In genomic region chr7:29491861-29492260, GRCm38 (mm10) we compare ENCODE assay signal across 13 mouse cellular contexts. TPM values are rescaled to one million over a fixed set of nuclear protein-coding genes. Genes with fewer than 3 reads are reported as not detected.
DNase-seq lines count a peak whose midpoint lies in the region; ATAC-seq and TF ChIP-seq lines count a peak whose summit lies in the region.
"Had no signal": no experiment of that assay in that cellular context is flagged by ENCODE, and none has a peak within 500 bp of the region (broad histone marks: within the 10 kb centered on the region; RNA-seq: fewer than 3 reads in every experiment).

No protein-coding gene starts in this region.

- H3K79me2 ChIP-seq in CH12.LX (replicated peaks; ENCODE audit: control insufficient read depth, extremely low read depth, insufficient read depth, poor library complexity, severe bottlenecking), result no peaks in the 10 kb centered on the region

- 0 out of 2 replicates have a peak, but pooled peaks cover 3% of the 10 kb centered on the region for H3K36me3 ChIP-seq in liver, postnatal 0 days (replicated peaks; ENCODE audit: insufficient read depth, low read length)
- H3K36me3 ChIP-seq in liver, embryonic 11.5 days (ENCODE audit: control insufficient read depth, insufficient read depth, low read length), result no peaks in the 10 kb centered on the region
- H3K36me3 ChIP-seq in CH12.LX (replicated peaks in 1 of 2; ENCODE audit: control insufficient read depth in 1 of 2, insufficient read depth in 1 of 2, low read length in 1 of 2), result peaks cover 0 to 5% of the 10 kb centered on the region in 2 experiments

- TF ChIP-seq POLR2A in CH12.LX (IDR thresholded peaks at IDR 0.05; ENCODE audit: low read depth, low read length), result no peak
- no peak for TF ChIP-seq POLR2A in embryonic fibroblast, embryonic 13.5 days (IDR thresholded peaks at IDR 0.05; ENCODE audit: low read depth, low read length)

- no peak overlapping the region for H3K9ac ChIP-seq in liver, postnatal 0 days (replicated peaks)
- no peak overlapping the region for H3K9ac ChIP-seq in liver, embryonic 11.5 days (ENCODE audit: low read depth, low read length)
- no peak overlapping the region for H3K9ac ChIP-seq in CH12.LX (ENCODE audit: insufficient read depth, low read depth)

- WGBS in liver, postnatal 0 days (ENCODE audit: insufficient replicate concordance), result 54% methylated on average over 3 of the region's 3 CpGs
- 53% methylated on average over 3 of the region's 3 CpGs for WGBS in liver, embryonic 11.5 days

- no peak for TF ChIP-seq CTCF in liver, postnatal 0 days (IDR thresholded peaks at IDR 0.05; ENCODE audit: low read depth)
- no peak for TF ChIP-seq CTCF in CH12.LX (conservative IDR thresholded peaks at IDR 0.05 in 1 of 2, IDR thresholded peaks at IDR 0.05 in 1 of 2; ENCODE audit: low read depth in 2 of 2, low read length in 2 of 2)
- TF ChIP-seq CTCF in embryonic fibroblast, embryonic 13.5 days (IDR thresholded peaks at IDR 0.05; ENCODE audit: borderline replicate concordance, insufficient read depth, low read length), result no peak

- H3K27me3 ChIP-seq in liver, postnatal 0 days (ENCODE audit: insufficient read depth, low read length), result no peaks in the 10 kb centered on the region
- H3K27me3 ChIP-seq in liver, embryonic 11.5 days (replicated peaks; ENCODE audit: control insufficient read depth, insufficient read depth, low read length), result no peaks in the 10 kb centered on the region
- no peaks in the 10 kb centered on the region for H3K27me3 ChIP-seq in CH12.LX (replicated peaks)

- TF ChIP-seq RAD21 in CH12.LX (IDR thresholded peaks at IDR 0.05; ENCODE audit: low read depth, low read length), result no peak

- in situ Hi-C loops in CH12.LX (cut with MboI; ENCODE audit: low pct_ligation_motif_present, low pct_unique_long_range_greater_than_20kb, low sequenced_read_pairs), result no loop called here

- H3K4me1 ChIP-seq in liver, postnatal 0 days (ENCODE audit: insufficient read depth), result peaks cover 9% of the 10 kb centered on the region
- H3K4me1 ChIP-seq in liver, embryonic 11.5 days (replicated peaks; ENCODE audit: control insufficient read depth, insufficient read depth, low read length), result peaks cover 13% of the 10 kb centered on the region
- peaks cover 3 to 25% of the 10 kb centered on the region in 2 experiments; a peak in 2 of 4 replicates for H3K4me1 ChIP-seq in CH12.LX (ENCODE audit: control insufficient read depth in 1 of 2, insufficient read depth in 2 of 2)
- peaks cover 15% of the 10 kb centered on the region for H3K4me1 ChIP-seq in embryonic fibroblast, embryonic 13.5 days (ENCODE audit: control insufficient read depth, insufficient read depth, low read length)

- H3K27ac ChIP-seq in liver, postnatal 0 days (ENCODE audit: low read depth), result no peak overlapping the region
- no peak overlapping the region for H3K27ac ChIP-seq in liver, embryonic 11.5 days (ENCODE audit: low read depth, low read length)
- H3K27ac ChIP-seq in CH12.LX (ENCODE audit: insufficient read depth, low read depth), result no peak overlapping the region
- H3K27ac ChIP-seq in embryonic fibroblast, embryonic 13.5 days (ENCODE audit: insufficient read depth, low read length), result peak overlapping the region; percentile 35

- 0 out of 2 replicates have a peak, but pooled peaks have one; percentile 19 for ATAC-seq in liver, postnatal 0 days
- no peak for ATAC-seq in liver, embryonic 11.5 days (replicated peaks; ENCODE audit: low FRiP score)
- ATAC-seq: forebrain, embryonic 14.5 days had no signal

- H3K4me2 ChIP-seq in liver, postnatal 0 days (ENCODE audit: low read depth, low read length), result no peak overlapping the region
- H3K4me2 ChIP-seq in liver, embryonic 11.5 days, result no peak overlapping the region
- no peak overlapping the region for H3K4me2 ChIP-seq in CH12.LX (ENCODE audit: insufficient read depth, low read depth, poor library complexity, severe bottlenecking)

- dilution Hi-C loops in CH12.LX (cut with MboI; ENCODE audit: extremely low pct_ligation_motif_present, extremely low pct_unique_long_range_greater_than_20kb, low sequenced_read_pairs), result no loop called here

- DNase-seq in liver, postnatal 0 days, result no peak
- DNase-seq in liver, embryonic 11.5 days (ENCODE audit: low spot score), result no peak
- DNase-seq in CH12.LX (ENCODE audit: extremely low read depth), result peak; percentile 56
- peak; percentile 36 to 62 for DNase-seq in monocyte, adult 2 months (ENCODE audit: low read depth in 1 of 2, low spot score in 2 of 2)
- DNase-seq in urinary bladder, postnatal 36 days (ENCODE audit: low spot score in 2 of 2), result no peak
- no peak for DNase-seq in ovary, postnatal 10 days (ENCODE audit: low spot score)
- no peak for DNase-seq in kidney, postnatal 10 days
- DNase-seq: cerebellum, adult 2 months; gastrocnemius, postnatal 14 days; kidney, postnatal 4 days had no signal

- H3K9me3 ChIP-seq in liver, postnatal 0 days (ENCODE audit: low read length), result no peaks in the 10 kb centered on the region
- H3K9me3 ChIP-seq in liver, embryonic 11.5 days (ENCODE audit: control insufficient read depth, low read length), result no peaks in the 10 kb centered on the region
- no peaks in the 10 kb centered on the region for H3K9me3 ChIP-seq in CH12.LX (replicated peaks; ENCODE audit: low read length)

- no peak for TF ChIP-seq EP300 in liver, postnatal 0 days (IDR thresholded peaks at IDR 0.05; ENCODE audit: low read depth)
- peak; percentile 34; the same call in 1 of the 2 replicates for TF ChIP-seq EP300 in CH12.LX (IDR thresholded peaks at IDR 0.05; ENCODE audit: low read length)

- no peak overlapping the region for H3K4me3 ChIP-seq in liver, postnatal 0 days (ENCODE audit: low read depth, low read length)
- no peak overlapping the region for H3K4me3 ChIP-seq in liver, embryonic 11.5 days (ENCODE audit: low read depth, low read length)
- H3K4me3 ChIP-seq in CH12.LX (replicated peaks in 1 of 3; ENCODE audit: low read depth in 2 of 3, low read length in 2 of 3, poor library complexity in 1 of 3), result no peak overlapping the region
- H3K4me3 ChIP-seq in embryonic fibroblast, embryonic 13.5 days (ENCODE audit: insufficient read depth, low read length), result no peak overlapping the region
- H3K4me3 ChIP-seq: myocyte had no signal

TF ChIP-seq in CH12.LX, 34 proteins besides CTCF, POLR2A, EP300 and RAD21:
- TF ChIP-seq ETS1 (conservative IDR thresholded peaks at IDR 0.05; ENCODE audit: low read depth, low read length), result 0 out of 2 replicates have a peak, but pooled peaks have one; percentile 13
- no peak for TF ChIP-seq USF2 (conservative IDR thresholded peaks at IDR 0.05; ENCODE audit: low read depth, low read length)

RNA-seq across cellular contexts. Expression of gene Sipa1l3, which starts 26.6 kb away (rescaled TPM):
- 1.6 and 1.7 TPM in 2 replicates for polyA plus RNA-seq in liver, postnatal 0 days (2015; fragmentation: Nextera tagmentation; extraction: Ambion mirVana)
- 9.0 and 10.1 TPM in 2 replicates for polyA plus RNA-seq in liver, embryonic 11.5 days (2014; fragmentation: Nextera tagmentation; extraction: Ambion mirVana)
- total RNA-seq in CH12.LX (2012; rRNA removed), result 5.2 and 5.9 TPM in 2 replicates
- total RNA-seq in CH12.LX (2014; rRNA removed), result 0.61 and 1.6 TPM in 2 replicates
- polyA plus RNA-seq in CH12.LX (2012; ENCODE audit: insufficient read length, low read depth), result 7.2 and 8.8 TPM in 2 replicates
- polyA plus RNA-seq in embryonic fibroblast, embryonic 13.5 days (2011; ENCODE audit: insufficient read length, low read depth, missing spikeins), result 22.0 and 36.9 TPM in 2 replicates

Comparison
In these comparisons a context has a peak if more than half of its experiments do, and no peak if none do; other contexts are left out.
1. DNase-seq: peak in CH12.LX (single experiment) and monocyte, adult 2 months (2 of 2); none in liver, postnatal 0 days (single experiment), liver, embryonic 11.5 days (single experiment), urinary bladder, postnatal 36 days (0 of 2), ovary, postnatal 10 days (single experiment) and kidney, postnatal 10 days (single experiment).